Mouse (Mus musculus) midbrain, embryonic 10.5 days (tissue): ENCODE data around the gene Ebf4. TPM values are rescaled to one million over a fixed set of nuclear protein-coding genes. Genes with fewer than 3 reads are reported as not detected.
A peak's percentile ranks its signal among the peaks of the same experiment; 100 is the strongest.

Source experiments
- DNase-seq: peaks from one replicate; pipeline ENCODE4 v3.0.0-alpha.2; 2017; ENCODE audit warnings: low spot score
- H3K27ac ChIP-seq: fragments of 300-500 bp; sonication (generic); replicated peaks from 2 replicates; pipeline ENCODE4 v1.5.1; 2016; ENCODE audit warnings: mild to moderate bottlenecking
- H3K27me3 ChIP-seq: fragments of 300-500 bp; sonication (generic); 2 replicates; pipeline ENCODE4 v1.6.1; 2016; ENCODE audit warnings: low read depth, mild to moderate bottlenecking; ENCODE audit not compliant: poor library complexity, severe bottlenecking
- H3K36me3 ChIP-seq: fragments of 300-500 bp; sonication (generic); 2 replicates; pipeline ENCODE4 v1.6.1; 2016; ENCODE audit warnings: mild to moderate bottlenecking, moderate library complexity
- H3K4me1 ChIP-seq: fragments of 300-500 bp; sonication (generic); 2 replicates; pipeline ENCODE4 v1.6.1; 2016
- H3K4me3 ChIP-seq: fragments of 300-500 bp; sonication (generic); 2 replicates; pipeline ENCODE4 v1.5.1; 2016; ENCODE audit warnings: mild to moderate bottlenecking, moderate library complexity
- H3K9me3 ChIP-seq: fragments of 300-500 bp; sonication (generic); replicated peaks from 2 replicates; pipeline ENCODE4 v1.6.1; 2016; ENCODE audit warnings: mild to moderate bottlenecking
- WGBS: fragments of 180-500 bp; shearing (Covaris S2); methylation state at CpG from one replicate; pipeline ENCODE4 v1.1.7; 2016; 5-methylcytosine and 5-hydroxymethylcytosine counted together
- polyA plus RNA-seq: library from polyadenylated mRNA; unstranded; fragments of >200 nt; fragmentation: Nextera tagmentation; extraction: Ambion mirVana; gene quantifications from 2 replicates; pipeline ENCODE4 v1.2.1, GENCODE M21; 2016

Ebf4 gene
- polyA plus RNA-seq, 1 experiment from 2014 or later, result 0.95 TPM

GRCm38 (mm10) chr2:130398091-130398490 lies 103.1 kb downstream of the Ebf4 start:
- Histone ChIP-seq H3K27me3 (peaks cover 25% of the 10 kb centered on the region), H3K27ac (peak overlapping the region; percentile 87), H3K4me3 (peak overlapping the region; percentile 68), H3K36me3 (peaks cover 22% of the 10 kb centered on the region), H3K4me1 (peaks cover 31% of the 10 kb centered on the region), H3K9me3 (no peaks in the 10 kb centered on the region)
- 14% methylated on average over 14 of the region's 14 CpGs for WGBS
- no peak for DNase-seq

- H3K4me3 ChIP-seq, result no peak overlapping the region
- peaks cover 25% of the 10 kb centered on the region for H3K27me3 ChIP-seq
- H3K27ac ChIP-seq, result no peak overlapping the region
- H3K36me3 ChIP-seq, result peaks cover 4% of the 10 kb centered on the region
- WGBS, result 95% methylated on average over 1 of the region's 1 CpGs
- no peak for DNase-seq
- H3K9me3 ChIP-seq, result no peaks in the 10 kb centered on the region
- peaks cover 31% of the 10 kb centered on the region for H3K4me1 ChIP-seq
These were observed 105.1 kb downstream of the Ebf4 start for GRCm38 (mm10) chr2:130400046-130400445.

- 87% methylated on average over 4 of the region's 4 CpGs for WGBS
- no peak overlapping the region for H3K27ac ChIP-seq
- no peak for DNase-seq
- H3K27me3 ChIP-seq, result peaks cover 22% of the 10 kb centered on the region
- H3K4me3 ChIP-seq, result no peak overlapping the region
- no peaks in the 10 kb centered on the region for H3K9me3 ChIP-seq
- no peaks in the 10 kb centered on the region for H3K36me3 ChIP-seq
- H3K4me1 ChIP-seq, result peaks cover 25% of the 10 kb centered on the region
These were observed 106.9 kb downstream of the Ebf4 start for GRCm38 (mm10) chr2:130401891-130402290.

GRCm38 (mm10) chr2:130404939-130405338 lies 110.0 kb downstream of the Ebf4 start, which contains the start of the genes Gm28372 and 1700020A23Rik:
TSS of gene Gm28372 (plus strand) at chr2:130405239.
TSS of gene 1700020A23Rik (plus strand) at chr2:130405259.
- WGBS, result 90% methylated on average over 1 of the region's 1 CpGs

GRCm38 (mm10) chr2:130406178-130406577 lies 111.2 kb downstream of the Ebf4 start, which contains the start of gene Tmem239:
TSS of gene Tmem239 (plus strand) at chr2:130406478.
- Histone ChIP-seq H3K27ac (no peak within 1 kb of the TSS), H3K27me3 (0 out of 2 replicates have a peak, but pooled peaks cover 2% of the 10 kb centered on the region), H3K36me3 (no peaks in the 10 kb centered on the region), H3K4me1 (peaks cover 11% of the 10 kb centered on the region), H3K4me3 (no peak within 1 kb of the TSS), H3K9me3 (no peaks in the 10 kb centered on the region)
- WGBS, result 79% methylated on average over 2 of the region's 2 CpGs
- DNase-seq, result no peak

More at GRCm38 (mm10) chr2:130404939-130405338, 110.0 kb downstream of the Ebf4 start, which contains the start of the genes Gm28372 and 1700020A23Rik:
- no peaks in the 10 kb centered on the region for H3K9me3 ChIP-seq
- no peak for DNase-seq
- no peak within 1 kb of the TSS for H3K4me3 ChIP-seq
- H3K27ac ChIP-seq, result no peak within 1 kb of the TSS
- no peaks in the 10 kb centered on the region for H3K36me3 ChIP-seq
- H3K4me1 ChIP-seq, result peaks cover 16% of the 10 kb centered on the region
- H3K27me3 ChIP-seq, result 0 out of 2 replicates have a peak, but pooled peaks cover 2% of the 10 kb centered on the region

GRCm38 (mm10) chr2:130408194-130408593 lies 113.2 kb downstream of the Ebf4 start:
- Histone ChIP-seq H3K36me3 (no peaks in the 10 kb centered on the region), H3K27me3 (0 out of 2 replicates have a peak, but pooled peaks cover 2% of the 10 kb centered on the region), H3K27ac (no peak overlapping the region), H3K9me3 (no peaks in the 10 kb centered on the region), H3K4me3 (no peak overlapping the region), H3K4me1 (peaks cover 13% of the 10 kb centered on the region)
- 22% methylated on average over 6 of the region's 6 CpGs for WGBS
- DNase-seq, result peak; percentile 51

GRCm38 (mm10) chr2:130411558-130412495 lies 116.9 kb downstream of the Ebf4 start:
- WGBS, result 38% methylated on average over 16 of the region's 16 CpGs

GRCm38 (mm10) chr2:130412775-130413174 lies 117.8 kb downstream of the Ebf4 start:
- Histone ChIP-seq H3K36me3 (no peaks in the 10 kb centered on the region), H3K4me3 (no peak overlapping the region), H3K27me3 (no peaks in the 10 kb centered on the region), H3K4me1 (peaks cover 13% of the 10 kb centered on the region), H3K9me3 (no peaks in the 10 kb centered on the region), H3K27ac (no peak overlapping the region)
- 84% methylated on average over 3 of the region's 3 CpGs for WGBS
- no peak for DNase-seq

More at GRCm38 (mm10) chr2:130411558-130412495, 116.9 kb downstream of the Ebf4 start:
- Histone ChIP-seq H3K36me3 (no peaks in the 10 kb centered on the region), H3K27ac (0 out of 2 replicates have a peak overlapping the region, but pooled peaks have one; percentile 6), H3K27me3 (no peaks in the 10 kb centered on the region), H3K4me3 (no peak overlapping the region), H3K9me3 (no peaks in the 10 kb centered on the region), H3K4me1 (peaks cover 13% of the 10 kb centered on the region)
- peak; percentile 86 for DNase-seq

- peaks cover 10% of the 10 kb centered on the region for H3K36me3 ChIP-seq
- DNase-seq, result no peak
- no peak overlapping the region for H3K4me3 ChIP-seq
- no peaks in the 10 kb centered on the region for H3K9me3 ChIP-seq
- H3K4me1 ChIP-seq, result peaks cover 7% of the 10 kb centered on the region
- H3K27me3 ChIP-seq, result no peaks in the 10 kb centered on the region
- 81% methylated on average over 6 of the region's 6 CpGs for WGBS
- H3K27ac ChIP-seq, result no peak overlapping the region
These were observed 119.3 kb downstream of the Ebf4 start for GRCm38 (mm10) chr2:130414094-130414856.

Other genes starting within 250 kb of the Ebf4 start
- not detected in 2 replicates for gene Tgm6, start 182.8 kb upstream of the Ebf4 start, polyA plus RNA-seq
- gene Snrpb, start 115.8 kb upstream of the Ebf4 start, polyA plus RNA-seq, result 859 and 934 TPM in 2 replicates
- gene Tmc2, start 100.0 kb upstream of the Ebf4 start, polyA plus RNA-seq, result not detected in 2 replicates
- gene Nop56, start 20.7 kb upstream of the Ebf4 start, polyA plus RNA-seq, result 392 and 425 TPM in 2 replicates
- 136 and 141 TPM in 2 replicates for gene Idh3b, start 10.6 kb upstream of the Ebf4 start, polyA plus RNA-seq
- 40.7 and 47.3 TPM in 2 replicates for gene Cpxm1, start 102.4 kb downstream of the Ebf4 start, polyA plus RNA-seq
- gene Gm28372, start 110.1 kb downstream of the Ebf4 start, polyA plus RNA-seq, result not detected in 2 replicates
- 0.40 TPM in 1 of 2 replicates, not detected in the other for gene 1700020A23Rik, start 110.1 kb downstream of the Ebf4 start, polyA plus RNA-seq
- gene Tmem239, start 111.3 kb downstream of the Ebf4 start, polyA plus RNA-seq, result 0.12 TPM in 1 of 2 replicates, not detected in the other
- gene Vps16, start 129.2 kb downstream of the Ebf4 start, polyA plus RNA-seq, result 117 and 126 TPM in 2 replicates
- 13.9 and 14.4 TPM in 2 replicates for gene Pced1a, start 129.5 kb downstream of the Ebf4 start, polyA plus RNA-seq
- gene Ptpra, start 155.1 kb downstream of the Ebf4 start, polyA plus RNA-seq, result 88.2 and 91.8 TPM in 2 replicates